Mouse (Mus musculus) limb, embryonic 14.5 days (tissue): Measurements from ENCODE around the gene Ccdc151. TPM values are rescaled to one million over a fixed set of nuclear protein-coding genes. Genes with fewer than 3 reads are reported as not detected.

Experiments
- ATAC-seq: fragments of 200-750 bp; cut with Nextera tagmentation; 2 replicates; pipeline ENCODE4 v1.8.0; 2017; ENCODE audit warnings: low read depth, moderate number of reproducible peaks, moderate TSS enrichment; ENCODE audit not compliant: low FRiP score
- DNase-seq: peaks from one replicate; pipeline ENCODE4 v3.0.0-alpha.2; 2015; ENCODE audit warnings: low spot score
- H3K27ac ChIP-seq: fragments of 300-500 bp; sonication (generic); replicated peaks from 2 replicates; pipeline ENCODE4 v1.5.1; 2014; ENCODE audit warnings: low read depth, mild to moderate bottlenecking, low read length, moderate library complexity, mixed read lengths
- H3K27me3 ChIP-seq: fragments of 300-500 bp; sonication (generic); 2 replicates; pipeline ENCODE4 v1.6.1; 2014; ENCODE audit warnings: low read length, mixed read lengths; ENCODE audit not compliant: control insufficient read depth, insufficient read depth
- H3K36me3 ChIP-seq: fragments of 300-500 bp; sonication (generic); 2 replicates; pipeline ENCODE4 v1.6.1; 2014; ENCODE audit warnings: mild to moderate bottlenecking, low read length, moderate library complexity, mixed read lengths; ENCODE audit not compliant: control insufficient read depth, insufficient read depth
- H3K4me1 ChIP-seq: fragments of 300-500 bp; sonication (generic); 2 replicates; pipeline ENCODE4 v1.6.1; 2014; ENCODE audit warnings: antibody characterized with exemption, low read length, mixed read lengths; ENCODE audit not compliant: control insufficient read depth, insufficient read depth
- H3K4me2 ChIP-seq: fragments of 300-500 bp; sonication (generic); replicated peaks from 2 replicates; pipeline ENCODE4 v1.6.1; 2014; ENCODE audit warnings: low read depth, mild to moderate bottlenecking, low read length, moderate library complexity; ENCODE audit not compliant: severe bottlenecking
- H3K4me3 ChIP-seq: fragments of 300-500 bp; sonication (generic); replicated peaks from 2 replicates; pipeline ENCODE4 v1.5.1; 2014; ENCODE audit warnings: low read length
- H3K9ac ChIP-seq: fragments of 300-500 bp; sonication (generic); 2 replicates; pipeline ENCODE4 v1.6.1; 2014; ENCODE audit warnings: mild to moderate bottlenecking, low read depth, low read length, moderate library complexity; ENCODE audit not compliant: severe bottlenecking
- H3K9me3 ChIP-seq: fragments of 300-500 bp; sonication (generic); 2 replicates; pipeline ENCODE4 v1.6.1; 2016; ENCODE audit warnings: low read length; ENCODE audit not compliant: control insufficient read depth
- POLR2A ChIP-seq: fragments of 200-500 bp; IDR thresholded peaks from 2 replicates; pipeline ENCODE4 v1.8.0; 2012; ENCODE audit warnings: inconsistent platforms, mild to moderate bottlenecking, moderate library complexity, borderline replicate concordance; ENCODE audit not compliant: insufficient read depth, insufficient read length; ENCODE audit errors: extremely low read depth
- WGBS: fragments of 180-500 bp; shearing (Covaris S2); extraction: QIAGEN DNeasy Blood & Tissue Kit; methylation state at CpG from one replicate; pipeline ENCODE4 v1.1.7; 2014; 5-methylcytosine and 5-hydroxymethylcytosine counted together
- polyA plus RNA-seq, 2 experiments: library from polyadenylated mRNA; depleted of rRNA in 1 of 2; stranded (reverse) in 1 of 2; unstranded in 1 of 2; fragments of >200 nt; fragmentation: Nextera tagmentation in 1 of 2; extraction: Ambion mirVana in 1 of 2; gene quantifications; 2 replicates each; pipeline versions ENCODE4 v1.2.1 to v1.2.3; 2012 to 2014

The Ccdc151 gene
- polyA plus RNA-seq, 2 experiments = 0.37 to 1.3 TPM

- H3K4me1 ChIP-seq = no peaks in the 10 kb centered on the region
- H3K4me2 ChIP-seq = no peak overlapping the region
- no peaks in the 10 kb centered on the region for H3K27me3 ChIP-seq
- no peak overlapping the region for H3K4me3 ChIP-seq
- H3K36me3 ChIP-seq = no peaks in the 10 kb centered on the region
- ATAC-seq = no peak
- H3K27ac ChIP-seq = no peak overlapping the region
- no peak for DNase-seq
- no peaks in the 10 kb centered on the region for H3K9me3 ChIP-seq
- WGBS = 61% methylated on average over 6 of the region's 6 CpGs
- TF ChIP-seq POLR2A = no peak
- H3K9ac ChIP-seq = no peak overlapping the region
These were observed 33.0 kb upstream of the Ccdc151 start for GRCm38 (mm10) chr9:22035300-22036044.

GRCm38 (mm10) chr9:22030386-22030785 is 28.0 kb upstream of the Ccdc151 start:
- 87% methylated on average over 9 of the region's 9 CpGs for WGBS
- ATAC-seq = no peak

GRCm38 (mm10) chr9:22028467-22028866 is 26.0 kb upstream of the Ccdc151 start:
- H3K4me1 ChIP-seq = no peaks in the 10 kb centered on the region
- no peak overlapping the region for H3K9ac ChIP-seq
- ATAC-seq = no peak

More at GRCm38 (mm10) chr9:22030386-22030785, 28.0 kb upstream of the Ccdc151 start:
- no peak overlapping the region for H3K4me3 ChIP-seq
- no peak for TF ChIP-seq POLR2A
- H3K36me3 ChIP-seq = no peaks in the 10 kb centered on the region
- H3K27ac ChIP-seq = no peak overlapping the region
- no peaks in the 10 kb centered on the region for H3K9me3 ChIP-seq
- no peak for DNase-seq
- no peaks in the 10 kb centered on the region for H3K4me1 ChIP-seq
- no peak overlapping the region for H3K4me2 ChIP-seq
- H3K27me3 ChIP-seq = no peaks in the 10 kb centered on the region
- no peak overlapping the region for H3K9ac ChIP-seq

GRCm38 (mm10) chr9:22024592-22024991 is 22.2 kb upstream of the Ccdc151 start:
- Histone ChIP-seq H3K36me3 (no peaks in the 10 kb centered on the region), H3K4me1 (no peaks in the 10 kb centered on the region), H3K9ac (no peak overlapping the region), H3K9me3 (no peaks in the 10 kb centered on the region), H3K27me3 (no peaks in the 10 kb centered on the region), H3K4me3 (no peak overlapping the region), H3K27ac (no peak overlapping the region), H3K4me2 (no peak overlapping the region)
- no peak for ATAC-seq
- no peak for DNase-seq
- WGBS = 50% methylated on average over 8 of the region's 8 CpGs
- no peak for TF ChIP-seq POLR2A

More at GRCm38 (mm10) chr9:22028467-22028866, 26.0 kb upstream of the Ccdc151 start:
- H3K27me3 ChIP-seq = no peaks in the 10 kb centered on the region
- H3K27ac ChIP-seq = no peak overlapping the region
- DNase-seq = no peak
- H3K4me3 ChIP-seq = no peak overlapping the region
- H3K4me2 ChIP-seq = no peak overlapping the region
- no peak for TF ChIP-seq POLR2A
- H3K36me3 ChIP-seq = no peaks in the 10 kb centered on the region
- 71% methylated on average over 7 of the region's 7 CpGs for WGBS
- H3K9me3 ChIP-seq = no peaks in the 10 kb centered on the region

- Histone ChIP-seq H3K9me3 (no peaks in the 10 kb centered on the region), H3K4me3 (no peak overlapping the region), H3K4me2 (no peak overlapping the region), H3K4me1 (no peaks in the 10 kb centered on the region), H3K27ac (no peak overlapping the region), H3K36me3 (peaks cover 23% of the 10 kb centered on the region), H3K27me3 (no peaks in the 10 kb centered on the region), H3K9ac (no peak overlapping the region)
- DNase-seq (no peak), ATAC-seq (no peak)
- 70% methylated on average over 7 of the region's 7 CpGs for WGBS
- no peak for TF ChIP-seq POLR2A
These were observed 14.9 kb upstream of the Ccdc151 start for GRCm38 (mm10) chr9:22017208-22017825.
